Mouse (Mus musculus) hindbrain, embryonic 15.5 days (tissue): ENCODE results near the gene Tex9. TPM values are rescaled to one million over a fixed set of nuclear protein-coding genes. Genes with fewer than 3 reads are reported as not detected.

ENCODE experiments used
- ATAC-seq: fragments of 200-750 bp; cut with Nextera tagmentation; 2 replicates; pipeline ENCODE4 v1.8.0; 2017; ENCODE audit warnings: low read depth, moderate number of reproducible peaks, moderate TSS enrichment; ENCODE audit not compliant: low FRiP score
- H3K27ac ChIP-seq: fragments of 300-500 bp; sonication (generic); replicated peaks from 2 replicates; pipeline ENCODE4 v1.5.1; 2015; ENCODE audit warnings: mild to moderate bottlenecking, inconsistent platforms
- H3K27me3 ChIP-seq: fragments of 300-500 bp; sonication (generic); 2 replicates; pipeline ENCODE4 v1.6.1; 2015; ENCODE audit warnings: control low read depth, inconsistent platforms
- H3K36me3 ChIP-seq: fragments of 300-500 bp; sonication (generic); 2 replicates; pipeline ENCODE4 v1.6.1; 2015; ENCODE audit warnings: control low read depth, inconsistent platforms
- H3K4me1 ChIP-seq: fragments of 300-500 bp; sonication (generic); replicated peaks from 2 replicates; pipeline ENCODE4 v1.6.1; 2015; ENCODE audit warnings: control low read depth, inconsistent platforms
- H3K4me2 ChIP-seq: fragments of 300-500 bp; sonication (generic); 2 replicates; pipeline ENCODE4 v1.6.1; 2015; ENCODE audit warnings: moderate library complexity, mild to moderate bottlenecking, inconsistent platforms
- H3K4me3 ChIP-seq: fragments of 300-500 bp; sonication (generic); 2 replicates; pipeline ENCODE4 v1.5.1; 2015; ENCODE audit warnings: mild to moderate bottlenecking, inconsistent platforms
- H3K9ac ChIP-seq: fragments of 300-500 bp; sonication (generic); 2 replicates; pipeline ENCODE4 v1.6.1; 2015; ENCODE audit warnings: inconsistent platforms
- H3K9me3 ChIP-seq: fragments of 300-500 bp; sonication (generic); 2 replicates; pipeline ENCODE4 v1.6.1; 2016; ENCODE audit warnings: control low read depth, inconsistent platforms
- WGBS: fragments of 180-500 bp; shearing (Covaris S2); methylation state at CpG from one replicate; pipeline ENCODE4 v1.1.7; 2015; 5-methylcytosine and 5-hydroxymethylcytosine counted together
- polyA plus RNA-seq: library from polyadenylated mRNA; unstranded; fragments of >200 nt; fragmentation: Nextera tagmentation; extraction: Ambion mirVana; gene quantifications from 2 replicates; pipeline ENCODE4 v1.2.1, GENCODE M21; 2015

Tex9 gene
- polyA plus RNA-seq: 28.8 and 37.9 TPM in 2 replicates

GRCm38 (mm10) chr9:72492194-72492565, at the start of gene Tex9:
Gene Tex9 (minus strand): TSS chr9:72492212.
- Histone ChIP-seq H3K9ac (peak within 1 kb of the TSS; percentile 60), H3K27me3 (no peaks in the 10 kb centered on the region), H3K4me3 (peak within 1 kb of the TSS; percentile 70), H3K27ac (peak within 1 kb of the TSS; percentile 88), H3K4me1 (peaks cover 9% of the 10 kb centered on the region), H3K9me3 (no peaks in the 10 kb centered on the region), H3K4me2 (peak within 1 kb of the TSS; percentile 81), H3K36me3 (no peaks in the 10 kb centered on the region)
- ATAC-seq: peak; percentile 19; the same call in 1 of the 2 replicates
- 5% methylated on average over 6 of the region's 6 CpGs for WGBS

- H3K9me3 ChIP-seq: no peaks in the 10 kb centered on the region
- H3K27me3 ChIP-seq: no peaks in the 10 kb centered on the region
- H3K4me2 ChIP-seq: no peak overlapping the region
- H3K4me3 ChIP-seq: no peak overlapping the region
- H3K9ac ChIP-seq: no peak overlapping the region
- H3K36me3 ChIP-seq: no peaks in the 10 kb centered on the region
- 15% methylated on average over 1 of the region's 1 CpGs for WGBS
- no peak for ATAC-seq
- H3K4me1 ChIP-seq: peaks cover 7% of the 10 kb centered on the region; the same call in 1 of the 2 replicates
- no peak overlapping the region for H3K27ac ChIP-seq
Measured at GRCm38 (mm10) chr9:72537086-72537485, 45.1 kb upstream of the Tex9 start.

GRCm38 (mm10) chr9:72535394-72535793, 43.4 kb upstream of the Tex9 start:
- ATAC-seq: no peak
- Histone ChIP-seq H3K27ac (no peak overlapping the region), H3K9ac (no peak overlapping the region), H3K4me1 (peaks cover 16% of the 10 kb centered on the region), H3K27me3 (no peaks in the 10 kb centered on the region), H3K4me2 (peak overlapping the region; percentile 61; the same call in 1 of the 2 replicates), H3K4me3 (no peak overlapping the region), H3K36me3 (no peaks in the 10 kb centered on the region), H3K9me3 (no peaks in the 10 kb centered on the region)
- 76% methylated on average over 3 of the region's 3 CpGs for WGBS

GRCm38 (mm10) chr9:72534985-72535384, 43.0 kb upstream of the Tex9 start:
- Histone ChIP-seq H3K4me2 (peak overlapping the region; percentile 61), H3K9ac (no peak overlapping the region), H3K4me1 (peaks cover 17% of the 10 kb centered on the region), H3K36me3 (no peaks in the 10 kb centered on the region), H3K27ac (no peak overlapping the region), H3K27me3 (no peaks in the 10 kb centered on the region), H3K4me3 (peak overlapping the region; percentile 37; the same call in 1 of the 2 replicates), H3K9me3 (no peaks in the 10 kb centered on the region)
- ATAC-seq: no peak
- WGBS: 85% methylated on average over 2 of the region's 2 CpGs

GRCm38 (mm10) chr9:72533089-72533415, 41.0 kb upstream of the Tex9 start:
- Histone ChIP-seq H3K9ac (peak overlapping the region; percentile 92), H3K9me3 (no peaks in the 10 kb centered on the region), H3K4me1 (peaks cover 19% of the 10 kb centered on the region), H3K27me3 (no peaks in the 10 kb centered on the region), H3K36me3 (no peaks in the 10 kb centered on the region), H3K27ac (peak overlapping the region; percentile 100), H3K4me3 (peak overlapping the region; percentile 90), H3K4me2 (peak overlapping the region; percentile 69)
- no peak for ATAC-seq
- 0% methylated on average over 2 of the region's 2 CpGs for WGBS

- peak; percentile 65 for ATAC-seq
- peaks cover 19% of the 10 kb centered on the region for H3K4me1 ChIP-seq
- peak overlapping the region; percentile 92 for H3K9ac ChIP-seq
- H3K9me3 ChIP-seq: no peaks in the 10 kb centered on the region
- H3K27ac ChIP-seq: peak overlapping the region; percentile 100
- H3K36me3 ChIP-seq: no peaks in the 10 kb centered on the region
- H3K4me3 ChIP-seq: peak overlapping the region; percentile 90
- WGBS: under 1% methylated on average over 49 of the region's 55 CpGs
- no peaks in the 10 kb centered on the region for H3K27me3 ChIP-seq
- H3K4me2 ChIP-seq: peak overlapping the region; percentile 69
Measured at GRCm38 (mm10) chr9:72532381-72533088, 40.5 kb upstream of the Tex9 start.

- peak within 1 kb of the TSS; percentile 90 for H3K4me3 ChIP-seq
- H3K27me3 ChIP-seq: no peaks in the 10 kb centered on the region
- 2% methylated on average over 28 of the region's 63 CpGs for WGBS
- peak within 1 kb of the TSS; percentile 100 for H3K27ac ChIP-seq
- ATAC-seq: peak; percentile 89
- H3K4me2 ChIP-seq: peak within 1 kb of the TSS; percentile 69
- H3K9me3 ChIP-seq: no peaks in the 10 kb centered on the region
- H3K9ac ChIP-seq: peak within 1 kb of the TSS; percentile 92
- peaks cover 19% of the 10 kb centered on the region for H3K4me1 ChIP-seq
- no peaks in the 10 kb centered on the region for H3K36me3 ChIP-seq
Measured at GRCm38 (mm10) chr9:72531996-72532380, 40.0 kb upstream of the Tex9 start, which contains the start of gene Rfx7. Gene Rfx7 (plus strand): TSS chr9:72532240.

- under 1% methylated on average over 35 of the region's 35 CpGs for WGBS
Measured at GRCm38 (mm10) chr9:72531291-72531995, 39.4 kb upstream of the Tex9 start.

GRCm38 (mm10) chr9:72530824-72531223, 38.8 kb upstream of the Tex9 start:
- peak overlapping the region; percentile 100 for H3K27ac ChIP-seq
- peak overlapping the region; percentile 90 for H3K4me3 ChIP-seq
- H3K9me3 ChIP-seq: no peaks in the 10 kb centered on the region
- H3K4me1 ChIP-seq: peaks cover 19% of the 10 kb centered on the region
- no peaks in the 10 kb centered on the region for H3K36me3 ChIP-seq
- WGBS: 21% methylated on average over 4 of the region's 4 CpGs
- H3K9ac ChIP-seq: peak overlapping the region; percentile 92
- H3K4me2 ChIP-seq: peak overlapping the region; percentile 69
- ATAC-seq: peak; percentile 9
- H3K27me3 ChIP-seq: no peaks in the 10 kb centered on the region

More at GRCm38 (mm10) chr9:72531291-72531995, 39.4 kb upstream of the Tex9 start:
- peak overlapping the region; percentile 90 for H3K4me3 ChIP-seq
- H3K4me2 ChIP-seq: peak overlapping the region; percentile 69
- peaks cover 19% of the 10 kb centered on the region for H3K4me1 ChIP-seq
- H3K9me3 ChIP-seq: no peaks in the 10 kb centered on the region
- H3K36me3 ChIP-seq: no peaks in the 10 kb centered on the region
- peak; percentile 94 for ATAC-seq
- H3K9ac ChIP-seq: peak overlapping the region; percentile 92
- no peaks in the 10 kb centered on the region for H3K27me3 ChIP-seq
- peak overlapping the region; percentile 100 for H3K27ac ChIP-seq

GRCm38 (mm10) chr9:72530237-72530636, 38.2 kb upstream of the Tex9 start:
- Histone ChIP-seq H3K4me3 (no peak overlapping the region), H3K36me3 (no peaks in the 10 kb centered on the region), H3K27me3 (no peaks in the 10 kb centered on the region), H3K9ac (no peak overlapping the region), H3K4me1 (peaks cover 19% of the 10 kb centered on the region), H3K9me3 (no peaks in the 10 kb centered on the region), H3K27ac (peak overlapping the region; percentile 100; the same call in 1 of the 2 replicates), H3K4me2 (peak overlapping the region; percentile 69)
- under 1% methylated on average over 12 of the region's 12 CpGs for WGBS
- no peak for ATAC-seq

GRCm38 (mm10) chr9:72526091-72526490, 34.1 kb upstream of the Tex9 start:
- Histone ChIP-seq H3K27me3 (no peaks in the 10 kb centered on the region), H3K4me3 (no peak overlapping the region), H3K4me2 (no peak overlapping the region), H3K9me3 (no peaks in the 10 kb centered on the region), H3K9ac (no peak overlapping the region), H3K36me3 (no peaks in the 10 kb centered on the region), H3K27ac (no peak overlapping the region), H3K4me1 (peaks cover 12% of the 10 kb centered on the region)
- ATAC-seq: no peak
- WGBS: 85% methylated on average over 1 of the region's 1 CpGs

- no peak overlapping the region for H3K4me2 ChIP-seq
- no peaks in the 10 kb centered on the region for H3K36me3 ChIP-seq
- H3K4me1 ChIP-seq: no peaks in the 10 kb centered on the region
- H3K27ac ChIP-seq: no peak overlapping the region
- ATAC-seq: no peak
- no peaks in the 10 kb centered on the region for H3K27me3 ChIP-seq
- no peaks in the 10 kb centered on the region for H3K9me3 ChIP-seq
- H3K9ac ChIP-seq: no peak overlapping the region
- no peak overlapping the region for H3K4me3 ChIP-seq
Measured at GRCm38 (mm10) chr9:72520849-72521248, 28.8 kb upstream of the Tex9 start.
